Mouse (Mus musculus) inflammation-experienced regulatory T-cells, adult 6 months (primary cell): ENCODE data around the gene 1700122O11Rik. TPM values are rescaled to one million over a fixed set of nuclear protein-coding genes. Genes with fewer than 3 reads are reported as not detected.

ENCODE experiments used
- ATAC-seq: one replicate; pipeline ENCODE4 v1.8.0; 2017
- polyA plus RNA-seq, 3 experiments: library from polyadenylated mRNA; unstranded; fragments of 100-300 nt; shearing (Covaris generic); gene quantifications; one replicate each; pipeline ENCODE4 v1.2.1; 2017

Gene 1700122O11Rik
- not detected for polyA plus RNA-seq

DNA sequence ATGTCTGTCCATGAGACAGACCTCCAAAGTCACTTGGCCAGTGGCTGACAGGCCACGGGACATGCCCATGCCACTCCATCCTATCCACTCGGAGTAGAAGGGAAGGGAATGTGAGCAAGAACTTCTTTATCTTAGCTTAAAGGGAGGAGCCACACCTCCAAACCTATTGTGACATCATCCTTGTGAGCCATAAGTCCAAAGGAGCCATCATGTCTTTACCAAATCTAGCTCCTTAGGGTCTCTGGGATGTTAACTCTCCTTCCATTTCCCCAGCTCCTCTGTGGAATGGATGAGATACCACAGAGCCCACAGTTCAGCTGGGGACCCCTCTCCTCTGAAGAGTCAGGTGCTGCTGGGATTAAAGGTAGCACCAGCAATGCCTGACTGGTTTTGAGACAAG lies at the start of gene 1700122O11Rik:
Gene 1700122O11Rik (minus strand): TSS at position 101 of the 400 bp plus-strand sequence.
- no peak for ATAC-seq

GRCm38 (mm10) chr17:48080626-48081025 lies 42.5 kb upstream of the 1700122O11Rik start:
- no peak for ATAC-seq

DNA sequence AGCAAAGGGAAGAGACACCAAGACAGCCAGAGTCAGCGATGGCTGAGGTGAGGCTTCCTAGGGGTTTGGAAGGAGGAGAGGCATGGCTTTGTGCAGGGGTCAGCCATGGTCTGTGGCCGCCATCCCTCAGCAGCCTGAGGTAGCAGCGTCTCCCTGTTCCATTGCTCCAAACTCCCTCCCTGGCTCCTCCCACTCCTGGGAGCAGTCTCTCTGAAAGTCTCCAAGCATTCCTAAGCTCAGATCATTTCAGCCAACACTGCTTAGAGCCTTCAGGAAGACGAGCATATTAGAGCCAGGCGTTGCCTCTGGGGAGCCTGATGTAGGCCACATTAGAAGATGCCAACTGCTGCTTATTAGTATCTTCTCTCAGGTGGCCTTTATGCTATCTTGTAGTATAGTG lies 29.6 kb upstream of the 1700122O11Rik start:
- ATAC-seq, result no peak

GRCm38 (mm10) chr17:48067083-48067614 lies 29.1 kb upstream of the 1700122O11Rik start:
- no peak for ATAC-seq

- no peak for ATAC-seq
Measured at GRCm38 (mm10) chr17:48065081-48065501, 27.0 kb upstream of the 1700122O11Rik start.

- ATAC-seq, result no peak
Measured at GRCm38 (mm10) chr17:48064196-48064843, 26.2 kb upstream of the 1700122O11Rik start.

DNA sequence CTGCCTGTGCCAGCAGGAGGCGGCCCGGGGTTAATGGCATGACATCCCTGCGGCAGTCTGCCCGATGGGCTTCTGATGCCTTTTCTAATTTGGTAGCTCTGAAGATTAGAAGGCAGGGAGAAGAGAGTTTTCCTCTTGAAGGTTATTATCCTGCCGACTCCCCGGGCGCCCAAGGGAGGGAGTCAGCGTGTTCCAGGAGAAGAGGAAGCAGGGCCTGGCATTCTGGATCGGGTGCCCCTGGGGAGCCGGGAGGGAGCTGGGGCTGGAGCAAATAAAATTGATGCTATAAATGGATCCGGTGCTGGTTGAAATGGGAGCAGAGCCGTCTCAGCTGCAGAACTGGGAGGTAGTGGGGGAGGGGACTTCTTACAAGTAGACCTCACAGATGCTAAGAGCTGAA lies 19.3 kb upstream of the 1700122O11Rik start:
- no peak for ATAC-seq

DNA sequence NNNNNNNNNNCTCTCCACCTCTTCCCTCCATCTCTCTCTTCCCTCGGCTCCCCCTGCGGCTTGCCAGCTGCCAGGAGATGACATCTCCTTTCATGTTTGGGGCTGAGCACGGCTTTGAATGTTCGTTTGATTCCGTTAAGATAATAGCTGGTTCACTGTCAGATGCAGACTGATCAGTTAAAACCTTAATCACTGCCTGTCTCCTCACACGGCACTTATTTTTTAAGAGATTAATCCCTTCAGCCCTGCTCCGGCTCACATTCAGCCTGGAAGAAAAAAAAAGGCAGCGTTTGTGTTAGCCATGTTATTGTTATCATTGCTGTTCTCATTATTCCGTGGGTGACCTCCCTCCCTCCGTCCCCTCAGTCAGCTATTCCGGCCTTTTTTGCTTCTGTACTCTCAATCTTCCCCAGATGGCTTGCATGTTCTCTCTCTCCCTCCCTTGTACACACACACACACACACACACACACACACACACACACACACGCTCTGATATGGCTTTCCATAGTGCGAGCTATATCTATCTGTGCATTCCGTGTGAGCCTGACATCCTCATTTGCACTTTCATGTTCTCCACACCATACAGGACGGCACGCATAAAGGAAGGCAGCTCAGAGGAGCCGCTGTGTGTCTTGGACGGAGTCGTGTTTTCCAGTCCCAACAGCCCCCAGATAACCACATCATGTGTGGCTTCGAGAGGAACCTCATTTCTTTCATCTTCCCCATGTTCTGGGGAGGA lies 17.2 kb upstream of the 1700122O11Rik start:
- ATAC-seq, result no peak

- ATAC-seq, result no peak
Measured at GRCm38 (mm10) chr17:48053646-48054045, 15.6 kb upstream of the 1700122O11Rik start.

DNA sequence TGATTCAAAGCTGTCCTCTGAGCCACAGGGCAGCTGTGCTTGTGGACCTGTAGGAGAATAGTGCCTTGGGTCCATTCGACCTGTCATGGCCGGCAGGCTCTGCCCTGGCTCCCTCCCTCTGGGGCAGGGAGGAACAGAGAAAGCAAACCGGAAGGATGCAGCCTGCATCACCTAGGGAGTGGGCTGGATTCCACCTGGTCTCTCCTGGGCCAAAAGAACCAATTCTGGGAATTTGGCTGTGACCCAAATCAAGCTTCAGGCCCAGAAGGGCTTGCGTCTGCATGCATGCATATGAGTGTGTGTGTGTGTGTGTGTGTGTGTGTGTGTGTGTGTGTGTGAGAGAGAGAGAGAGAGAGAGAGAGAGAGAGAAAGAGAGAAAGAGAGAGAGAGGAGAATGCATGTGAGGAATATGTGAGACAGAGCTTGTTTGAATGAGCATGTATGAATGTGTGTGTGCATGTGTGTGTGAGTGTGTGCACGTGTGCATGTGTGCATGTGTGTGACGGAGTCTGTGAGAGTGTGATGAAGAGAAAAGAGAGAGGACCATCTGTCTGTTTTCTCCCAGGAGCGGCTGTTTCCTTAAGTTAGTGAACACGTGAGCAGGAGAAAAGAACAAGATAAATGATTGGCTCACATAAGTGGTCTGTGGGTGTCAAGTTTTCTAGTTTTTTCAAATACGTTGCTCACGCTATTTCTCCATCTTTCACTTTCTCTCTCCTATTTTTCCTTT lies 14.4 kb upstream of the 1700122O11Rik start:
- ATAC-seq, result no peak

DNA sequence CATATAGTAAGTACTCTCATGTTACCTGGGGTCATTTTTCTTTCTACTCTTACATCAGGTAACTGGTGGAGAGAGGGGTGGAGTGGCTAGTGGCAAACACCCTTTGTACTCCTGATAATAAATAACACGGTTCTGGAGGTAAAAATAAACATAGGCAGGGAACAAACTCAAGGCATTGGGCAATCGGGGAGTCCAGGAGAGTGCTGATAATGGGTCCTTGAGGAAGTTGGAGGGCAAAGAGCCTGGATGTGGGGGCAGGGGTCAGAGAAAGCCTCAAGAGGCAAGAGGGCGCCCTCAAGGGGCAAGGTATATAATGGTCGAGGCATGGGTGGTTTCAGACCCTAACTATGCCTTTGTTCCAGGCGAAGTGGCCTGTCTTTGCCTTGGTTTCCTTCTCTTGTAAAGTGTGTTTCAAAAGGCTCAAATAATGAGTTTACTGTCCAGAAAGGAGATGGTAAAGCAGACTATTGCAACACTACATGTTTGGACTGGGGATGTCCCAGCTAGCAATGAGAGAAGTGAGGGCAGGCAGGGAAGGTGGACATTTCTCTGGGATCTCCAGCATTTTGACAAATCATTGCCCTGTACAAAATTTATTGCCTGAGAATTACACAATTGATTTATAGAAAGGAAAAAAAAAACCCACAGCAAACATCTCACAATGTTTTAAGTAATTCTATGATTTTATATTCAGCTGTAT lies 13.7 kb upstream of the 1700122O11Rik start:
- no peak for ATAC-seq

- peak; percentile 22 for ATAC-seq
Measured at GRCm38 (mm10) chr17:48045631-48046030, 7.5 kb upstream of the 1700122O11Rik start.

DNA sequence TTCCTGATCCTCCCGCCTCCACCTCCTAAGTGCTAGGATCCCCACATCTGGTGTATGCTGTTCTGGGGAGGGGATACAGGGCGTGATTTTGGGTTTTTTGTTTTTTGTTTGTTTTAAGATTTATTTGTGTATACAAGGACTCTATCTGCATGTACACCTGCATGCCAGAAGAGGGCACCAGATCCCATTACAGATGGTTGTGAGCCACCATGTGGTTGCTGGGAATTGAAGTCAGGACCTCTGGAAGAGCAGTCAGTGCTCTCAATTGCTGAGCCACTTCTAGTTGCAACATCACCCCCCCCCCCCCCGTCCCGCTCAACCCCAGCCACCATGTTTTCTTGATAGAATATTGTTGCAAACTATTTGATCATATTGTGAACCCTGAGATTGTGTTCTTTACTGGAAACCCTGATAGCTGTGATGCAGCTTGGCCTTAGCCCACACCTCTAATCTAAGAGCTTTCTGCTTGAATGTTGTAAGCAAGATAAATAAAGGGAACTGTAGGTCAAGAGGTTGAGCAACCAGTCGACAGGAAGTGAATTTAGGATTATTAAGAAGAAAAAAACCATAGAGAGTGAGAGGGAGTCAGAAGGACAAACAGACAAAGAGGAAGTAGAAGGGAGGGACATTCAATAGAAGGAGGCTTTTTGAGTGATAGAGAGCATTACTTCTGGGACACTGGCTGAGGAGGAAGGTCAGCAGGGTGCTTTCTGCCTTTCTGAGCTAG lies 5.2 kb upstream of the 1700122O11Rik start:
- ATAC-seq, result no peak

- ATAC-seq, result peak; percentile 67
Measured at GRCm38 (mm10) chr17:48041351-48042287, 3.5 kb upstream of the 1700122O11Rik start.

GRCm38 (mm10) chr17:48039232-48039866 lies 1.3 kb upstream of the 1700122O11Rik start:
- peak; percentile 88 for ATAC-seq

DNA sequence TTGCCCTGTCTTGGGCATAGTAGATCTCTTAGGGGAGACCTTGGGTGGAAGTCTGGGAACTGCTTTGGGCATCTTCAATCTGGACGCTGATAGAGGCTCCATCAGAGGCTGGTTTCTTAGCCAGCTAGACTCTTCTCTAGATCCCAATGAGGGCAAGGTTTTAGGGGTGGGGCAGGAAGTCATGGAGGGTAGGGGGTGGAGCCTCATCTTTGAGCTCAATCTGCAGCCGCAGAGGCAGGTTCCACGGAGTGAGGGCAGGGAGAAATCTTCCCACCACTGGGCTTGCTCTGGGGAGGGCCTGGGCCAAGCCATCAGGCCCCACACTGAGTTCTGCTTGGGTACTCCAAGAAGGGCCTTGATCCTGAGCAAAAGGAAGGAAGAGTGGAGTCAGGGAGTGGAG lies 1.2 kb downstream of the 1700122O11Rik start:
- ATAC-seq, result no peak

DNA sequence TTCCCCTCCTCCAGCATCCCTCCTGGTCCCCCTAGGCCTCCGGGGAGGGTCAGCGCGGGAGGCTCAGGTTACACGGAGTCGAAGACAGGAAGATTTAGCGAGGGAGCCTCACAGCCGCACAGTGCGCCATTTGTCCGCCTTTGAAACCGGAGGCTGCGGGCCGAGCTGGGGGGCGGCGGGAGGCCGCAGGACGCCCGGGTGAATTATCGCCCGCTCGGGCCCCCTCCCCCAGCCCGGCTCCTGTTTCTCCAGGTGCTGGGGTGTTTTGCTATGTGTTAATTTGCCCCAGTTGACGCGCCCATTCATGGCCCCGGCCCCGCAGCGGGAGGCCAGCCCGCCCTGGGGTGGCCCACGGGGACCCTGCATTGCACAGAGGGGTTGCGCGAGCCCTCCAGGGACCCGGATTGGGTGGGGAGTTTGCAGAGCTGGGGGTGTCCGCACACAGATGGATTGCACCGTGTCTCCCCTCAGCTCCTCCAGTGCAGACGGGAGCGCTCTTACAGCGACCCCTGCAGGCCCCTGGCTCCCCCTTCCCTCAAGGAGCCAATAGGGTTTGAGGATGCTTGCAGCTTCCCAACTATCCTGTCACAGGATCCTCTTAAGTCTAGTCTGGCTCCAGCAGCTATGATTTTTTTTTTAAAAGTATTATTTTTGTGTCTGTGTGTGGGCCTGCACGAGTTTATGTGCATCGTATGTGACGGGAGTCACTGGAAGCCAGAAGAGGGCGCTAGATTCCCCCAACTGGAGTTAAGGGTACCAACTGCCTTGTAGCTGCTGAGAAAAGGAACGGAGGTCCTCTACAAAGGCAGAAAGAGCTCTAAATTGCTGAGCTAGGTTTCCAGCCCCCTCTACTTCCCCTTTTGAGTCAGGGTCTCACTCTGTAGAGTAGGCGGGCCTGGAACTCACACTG lies 6.3 kb downstream of the 1700122O11Rik start:
- no peak for ATAC-seq

GRCm38 (mm10) chr17:48029241-48029640 lies 8.9 kb downstream of the 1700122O11Rik start:
- ATAC-seq, result no peak

- no peak for ATAC-seq
Measured at GRCm38 (mm10) chr17:48028250-48028649, 9.8 kb downstream of the 1700122O11Rik start.
